8 mouse cellular contexts compared by ENCODE assay signal in genomic region chr16:33584455-33585082, GRCm38 (mm10).
DNase-seq lines count a peak whose midpoint lies in the region; ATAC-seq and TF ChIP-seq lines count a peak whose summit lies in the region.

No protein-coding gene starts in this region.

- H3K4me3 ChIP-seq in ES-Bruce4 (ENCODE audit: low read depth, low read length): peak overlapping the region; percentile 39
- H3K4me3 ChIP-seq in heart, embryonic 15.5 days: peak overlapping the region; percentile 30
- no peak overlapping the region for H3K4me3 ChIP-seq in cerebellum, adult 2 months (replicated peaks; ENCODE audit: insufficient read depth, low read depth, low read length)

- no peaks in the 10 kb centered on the region for H3K9me3 ChIP-seq in ES-Bruce4 (replicated peaks; ENCODE audit: control insufficient read depth, insufficient read depth, low read length, poor library complexity, severe bottlenecking)
- H3K9me3 ChIP-seq in heart, embryonic 15.5 days (replicated peaks): no peaks in the 10 kb centered on the region

- 20% methylated on average over 13 of the region's 13 CpGs for WGBS in heart, embryonic 15.5 days
- 60% methylated on average over 13 of the region's 13 CpGs for WGBS in cerebellum, adult 2 months

- peak; percentile 79 for DNase-seq in kidney, postnatal 14 days
- DNase-seq in mesoderm, embryonic 11.5 days (ENCODE audit: low read depth, low spot score): peak; percentile 78
- peak; percentile 33 to 34 for DNase-seq in thymus, postnatal 36 days
- no peak for DNase-seq in cerebellum, adult 2 months
- no peak for DNase-seq in left cerebral cortex, adult 9 months (ENCODE audit: low spot score in 2 of 2)

- peak overlapping the region; percentile 32 for H3K9ac ChIP-seq in ES-Bruce4 (ENCODE audit: low read depth, poor library complexity, severe bottlenecking)
- H3K9ac ChIP-seq in heart, embryonic 15.5 days: peak overlapping the region; percentile 36

- H3K27ac ChIP-seq in ES-Bruce4 (ENCODE audit: insufficient read depth, low read length): peak overlapping the region; percentile 19
- peak overlapping the region; percentile 85 for H3K27ac ChIP-seq in heart, embryonic 15.5 days
- no peak overlapping the region for H3K27ac ChIP-seq in cerebellum, adult 2 months (ENCODE audit: insufficient read depth, low read length)

- no peak for TF ChIP-seq EP300 in ES-Bruce4 (IDR thresholded peaks at IDR 0.05; ENCODE audit: insufficient read depth, low read depth, low read length)

- H3K4me1 ChIP-seq in ES-Bruce4 (ENCODE audit: control insufficient read depth, insufficient read depth, low read length): peaks cover 8% of the 10 kb centered on the region
- H3K4me1 ChIP-seq in heart, embryonic 15.5 days (replicated peaks): peaks cover 56% of the 10 kb centered on the region
- peaks cover 12% of the 10 kb centered on the region for H3K4me1 ChIP-seq in cerebellum, adult 2 months (ENCODE audit: control insufficient read depth, insufficient read depth, low read length)

- ATAC-seq in common myeloid progenitor, adult 5-6 weeks (replicated peaks; ENCODE audit: low read depth, poor library complexity, severe bottlenecking): peak; percentile 59
- ATAC-seq in heart, embryonic 15.5 days (replicated peaks; ENCODE audit: insufficient number of reproducible peaks, insufficient read depth, low FRiP score, low read depth): no peak

- no peak for TF ChIP-seq CTCF in ES-Bruce4 (IDR thresholded peaks at IDR 0.05; ENCODE audit: low read depth, low read length)
- no peak for TF ChIP-seq CTCF in cerebellum, adult 2 months (IDR thresholded peaks at IDR 0.05; ENCODE audit: borderline replicate concordance, insufficient read depth, low read depth, low read length)

- H3K4me2 ChIP-seq in heart, embryonic 15.5 days: peak overlapping the region; percentile 62

- no peaks in the 10 kb centered on the region for H3K36me3 ChIP-seq in ES-Bruce4 (ENCODE audit: control insufficient read depth, insufficient read depth, low read length, poor library complexity, severe bottlenecking)
- no peaks in the 10 kb centered on the region for H3K36me3 ChIP-seq in heart, embryonic 15.5 days

- H3K27me3 ChIP-seq in ES-Bruce4 (ENCODE audit: control insufficient read depth, insufficient read depth, low read length, poor library complexity, severe bottlenecking): no peaks in the 10 kb centered on the region
- no peaks in the 10 kb centered on the region for H3K27me3 ChIP-seq in heart, embryonic 15.5 days
- H3K27me3 ChIP-seq in cerebellum, adult 2 months (ENCODE audit: control insufficient read depth, insufficient read depth, low read length): no peaks in the 10 kb centered on the region

- no peak for TF ChIP-seq POLR2A in ES-Bruce4 (IDR thresholded peaks at IDR 0.05; ENCODE audit: insufficient read depth, low read length)
- no peak for TF ChIP-seq POLR2A in cerebellum, adult 2 months (IDR thresholded peaks at IDR 0.05; ENCODE audit: borderline replicate concordance, insufficient read depth, low read length)

Comparison
In these comparisons a context has a peak if more than half of its experiments do, and no peak if none do; other contexts are left out.
1. DNase-seq: peak in kidney, postnatal 14 days (single experiment), mesoderm, embryonic 11.5 days (single experiment) and thymus, postnatal 36 days (2 of 2); none in cerebellum, adult 2 months (0 of 2) and left cerebral cortex, adult 9 months (0 of 2).